Mouse (Mus musculus) R1 (cell line): ENCODE results near the gene Ank3.
A peak's percentile ranks its signal among the peaks of the same experiment; 100 is the strongest.

ENCODE experiments used
- DNase-seq: peaks from one replicate; pipeline ENCODE4 v3.0.0-alpha.2; 2018; ENCODE audit warnings: low read depth, low spot score

Gene Ank3

GRCm38 (mm10) chr10:69471841-69472240, 73.3 kb downstream of the Ank3 start:
- DNase-seq = no peak

DNA sequence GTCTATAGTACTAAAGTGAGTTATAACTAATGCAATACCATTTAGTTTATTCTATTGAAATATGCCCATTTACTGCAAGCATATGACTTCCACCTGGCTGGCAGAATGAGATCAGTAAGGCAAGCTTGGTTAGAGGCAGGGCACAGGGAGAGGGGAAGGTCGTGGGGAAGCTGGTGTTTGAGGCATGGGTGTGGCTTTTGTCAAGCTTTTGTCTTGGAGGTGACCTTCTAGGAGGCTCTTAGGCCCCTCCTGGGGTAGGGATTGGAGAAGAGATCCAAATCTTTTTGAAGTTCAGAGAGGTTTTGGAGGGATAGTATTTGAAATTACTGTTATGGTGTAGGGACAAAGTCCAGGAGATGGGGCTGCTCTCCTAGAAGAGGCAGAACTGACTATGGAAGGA, 78.3 kb downstream of the Ank3 start:
- peak; percentile 33 for DNase-seq

DNA sequence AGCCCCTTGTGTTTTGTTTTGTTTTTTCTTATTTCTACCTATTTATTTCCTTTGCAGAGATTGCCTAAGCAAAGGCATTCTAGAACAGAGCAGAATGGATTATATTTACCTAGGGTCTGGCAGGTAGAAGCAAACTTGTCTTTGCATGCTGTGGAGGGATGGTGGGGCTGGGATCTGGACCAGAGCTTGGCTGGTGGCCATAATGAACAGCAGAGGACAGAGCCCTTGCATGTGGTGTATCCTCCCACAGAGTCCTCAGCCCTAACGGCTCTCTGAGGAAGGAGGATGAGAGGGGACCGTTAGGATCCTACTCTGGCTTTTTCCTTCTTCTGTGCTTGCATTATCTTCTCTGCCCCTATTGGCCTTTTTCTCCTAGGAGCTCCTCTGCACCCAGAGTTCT, 79.1 kb downstream of the Ank3 start:
- no peak for DNase-seq

DNA sequence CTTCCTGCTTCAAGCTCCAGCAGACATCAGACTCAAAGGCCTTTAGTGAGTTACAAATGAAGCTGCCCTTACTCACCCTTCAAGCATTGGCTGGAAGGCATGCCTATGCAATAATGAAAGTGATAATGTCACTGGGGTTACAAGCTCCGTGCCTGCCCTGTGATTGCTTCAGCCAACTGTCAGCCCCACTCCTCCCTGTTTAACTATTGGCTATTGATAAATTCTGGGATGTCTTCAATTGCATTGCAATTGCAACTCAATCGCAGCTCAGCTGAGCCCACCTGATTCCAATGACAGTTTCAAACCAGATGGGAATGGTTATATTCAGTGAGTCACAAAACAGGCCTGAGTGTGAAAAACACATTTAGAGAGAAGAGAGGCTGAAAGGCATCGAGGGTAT, 80.3 kb downstream of the Ank3 start:
- no peak for DNase-seq

GRCm38 (mm10) chr10:69485191-69485786, 86.7 kb downstream of the Ank3 start:
- DNase-seq = no peak

DNA sequence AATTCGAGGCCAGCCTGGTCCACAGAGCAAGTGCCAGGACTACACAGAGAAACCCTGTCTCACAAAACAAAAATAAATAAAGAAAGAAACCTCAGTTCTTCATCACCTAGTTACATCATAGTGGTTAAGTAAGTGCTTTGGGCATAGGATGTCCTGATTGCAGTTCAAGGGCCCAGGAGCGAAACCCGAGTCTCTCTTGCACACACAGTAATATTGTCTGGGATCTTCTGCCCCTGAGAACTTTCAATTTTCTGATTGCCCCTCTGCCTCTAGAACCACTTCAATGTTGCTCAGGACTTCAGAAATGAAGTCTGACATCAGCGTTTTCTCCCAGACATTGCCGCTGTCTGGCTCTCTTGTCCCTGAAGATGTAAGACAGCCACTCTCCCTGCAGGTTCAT, 91.6 kb downstream of the Ank3 start:
- no peak for DNase-seq

- DNase-seq = no peak
These were observed 93.4 kb downstream of the Ank3 start for GRCm38 (mm10) chr10:69491975-69492374.

- DNase-seq = no peak
These were observed 98.8 kb downstream of the Ank3 start for GRCm38 (mm10) chr10:69497382-69497781.

DNA sequence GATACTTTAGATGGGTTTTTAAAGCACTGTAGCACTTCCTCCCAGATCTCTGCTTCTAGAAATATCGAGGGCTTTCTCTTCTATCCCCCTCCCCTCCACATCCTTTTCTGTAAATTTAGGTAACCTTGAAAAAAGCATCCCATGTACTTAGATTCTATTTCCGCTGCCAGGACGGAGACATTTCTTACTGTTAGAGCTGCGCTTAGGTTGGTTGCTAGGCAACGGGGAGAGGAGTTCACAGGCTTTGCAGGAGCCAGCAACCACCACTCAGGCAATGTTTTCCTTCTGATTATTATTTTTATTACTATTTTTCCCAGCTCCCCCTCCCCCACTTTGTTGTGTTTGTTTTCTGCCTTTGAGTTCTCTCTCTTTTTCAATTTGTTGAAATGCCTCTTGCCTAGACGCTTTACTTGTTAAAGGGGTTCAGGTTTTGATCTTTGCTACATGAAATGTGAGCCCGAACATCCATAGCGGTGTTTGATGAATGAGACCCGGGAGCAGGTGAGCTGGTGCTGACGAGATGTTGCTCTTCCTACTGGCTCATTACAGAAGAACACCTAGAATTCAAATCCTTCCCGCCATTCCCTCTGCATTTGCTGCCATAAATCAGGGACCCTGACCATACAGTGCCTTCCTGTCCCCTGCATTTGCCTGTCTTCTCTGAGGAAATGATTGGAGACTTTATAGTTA, 101.7 kb downstream of the Ank3 start:
- peak; percentile 68 for DNase-seq

DNA sequence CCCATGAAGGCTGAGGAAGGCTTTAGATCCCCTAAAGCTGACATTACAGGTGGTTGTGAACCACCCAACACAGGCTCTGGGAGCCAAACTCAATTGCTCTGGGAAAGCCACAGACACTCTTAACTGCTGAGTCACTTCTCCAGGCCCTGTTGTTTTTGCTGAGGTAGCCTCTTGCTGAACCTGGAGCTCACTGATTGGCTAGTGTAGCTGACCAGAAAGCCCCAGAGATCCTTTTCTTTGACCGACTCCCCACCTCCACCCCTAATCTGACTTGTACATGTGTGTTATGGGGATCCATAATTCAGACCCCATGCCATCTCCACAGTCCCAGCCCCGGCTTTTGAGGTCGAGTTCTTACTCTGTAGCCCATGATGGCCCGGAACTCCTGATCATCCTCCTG, 105.2 kb downstream of the Ank3 start:
- no peak for DNase-seq

GRCm38 (mm10) chr10:69507719-69508118, 109.1 kb downstream of the Ank3 start:
- no peak for DNase-seq

GRCm38 (mm10) chr10:69510392-69510791, 111.8 kb downstream of the Ank3 start:
- no peak for DNase-seq

DNA sequence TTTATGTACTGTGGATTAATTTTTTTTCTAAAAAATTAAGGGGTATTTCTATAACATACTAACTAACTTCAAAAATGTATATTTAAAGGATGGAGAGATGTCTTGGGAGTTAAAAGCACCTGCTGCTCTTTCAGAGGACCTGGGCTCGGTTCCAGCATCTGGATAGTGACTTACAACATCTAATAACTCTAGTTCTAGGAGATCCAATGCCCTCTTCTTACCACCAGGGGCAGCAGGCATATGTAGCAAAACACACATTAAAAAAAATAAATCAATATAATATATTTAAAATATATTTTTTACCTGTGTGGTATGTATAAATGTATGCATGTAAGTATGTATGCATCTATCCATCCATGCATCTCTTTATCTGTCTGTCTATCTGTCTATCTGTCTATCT, 112.7 kb downstream of the Ank3 start:
- no peak for DNase-seq

DNA sequence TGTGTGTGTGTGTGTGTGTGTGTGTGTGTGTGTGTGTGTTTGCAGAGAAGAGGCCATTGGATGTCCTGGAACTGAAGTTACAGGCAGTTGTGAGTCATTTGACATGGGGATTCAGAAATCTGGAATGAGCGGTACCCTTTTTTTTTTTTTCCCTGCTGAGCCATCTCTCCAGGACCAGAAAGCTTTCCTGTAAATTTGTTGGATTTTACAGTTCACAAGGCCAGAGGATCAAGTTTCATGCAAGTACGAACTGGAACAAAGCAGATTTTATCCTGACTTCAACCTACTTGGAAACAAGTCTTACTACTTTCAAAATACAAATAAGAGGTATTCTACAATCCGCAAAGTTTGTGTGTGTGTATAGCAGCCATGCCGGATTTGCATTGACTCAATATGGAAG, 123.4 kb downstream of the Ank3 start:
- DNase-seq = no peak

GRCm38 (mm10) chr10:69523202-69523601, 124.6 kb downstream of the Ank3 start:
- peak; percentile 70 for DNase-seq

DNA sequence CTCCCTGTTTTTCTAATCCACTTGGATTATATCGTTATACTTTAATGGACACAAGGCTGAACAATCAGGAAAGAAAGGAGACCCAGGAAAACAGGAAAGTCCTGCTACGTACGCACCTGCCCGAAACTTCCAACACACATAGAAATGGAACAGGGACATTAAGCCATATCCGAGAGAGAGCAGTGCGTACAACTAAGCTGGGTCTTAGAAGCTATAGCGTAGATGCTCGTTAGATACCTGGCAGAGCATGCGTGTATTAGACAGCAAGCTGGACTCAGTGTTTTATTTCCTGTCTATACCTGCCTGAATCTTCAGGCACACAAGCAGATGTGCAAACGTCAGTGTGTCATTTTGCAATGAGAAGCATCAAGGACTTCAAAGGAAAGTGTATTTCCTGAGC, 128.7 kb downstream of the Ank3 start:
- no peak for DNase-seq

DNA sequence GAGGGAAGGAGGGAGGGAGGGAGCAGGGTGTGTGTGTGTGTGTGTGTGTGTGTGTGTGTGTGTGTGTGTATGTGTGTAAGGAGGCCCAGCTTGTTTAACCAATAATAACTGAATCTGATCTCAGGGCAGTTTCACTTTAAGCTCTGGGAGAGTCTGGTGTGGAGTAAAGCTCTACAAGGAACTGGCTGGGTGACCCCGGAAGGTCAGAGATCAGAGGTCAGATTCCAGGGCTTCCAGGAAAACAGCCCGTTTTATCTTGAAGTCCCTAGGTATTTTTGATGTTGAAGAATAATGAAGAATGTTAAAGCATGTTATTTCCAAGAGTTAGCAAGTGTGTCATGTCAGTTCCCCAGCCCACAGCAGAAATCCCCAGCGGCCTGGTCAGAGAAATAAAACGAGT, 130.2 kb downstream of the Ank3 start:
- DNase-seq = no peak

GRCm38 (mm10) chr10:69530326-69530725, 131.8 kb downstream of the Ank3 start:
- DNase-seq = no peak

- DNase-seq = peak; percentile 67
These were observed 133.0 kb downstream of the Ank3 start for GRCm38 (mm10) chr10:69531569-69531968.

DNA sequence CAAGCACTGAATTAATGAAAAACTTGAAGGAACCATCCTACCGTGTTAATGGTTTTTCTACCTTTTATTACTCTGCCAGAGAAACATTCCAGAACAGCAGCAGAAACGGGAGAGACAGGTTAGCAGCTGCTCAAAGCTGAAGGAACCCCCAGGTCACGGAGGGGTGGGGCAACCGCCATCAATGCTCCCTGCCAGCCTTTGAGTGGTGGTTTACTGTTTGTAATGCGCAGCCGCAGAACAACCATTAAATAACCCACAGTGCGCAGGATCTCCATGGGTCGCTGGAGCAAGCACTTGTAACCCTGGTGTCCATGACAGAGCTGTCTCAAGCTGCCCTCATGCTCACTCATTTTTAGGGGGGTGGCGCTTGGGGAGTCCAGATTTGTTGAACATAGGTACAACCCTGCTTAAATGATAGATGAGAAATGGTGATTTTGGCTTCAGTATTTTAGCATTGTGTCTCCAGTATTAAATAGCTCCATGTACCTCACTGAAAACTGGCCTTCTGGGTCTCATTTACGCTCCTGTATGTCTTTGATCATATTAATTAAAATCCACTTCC, 133.7 kb downstream of the Ank3 start:
- DNase-seq = peak; percentile 71

- no peak for DNase-seq
These were observed 135.2 kb downstream of the Ank3 start for GRCm38 (mm10) chr10:69533505-69534388.

DNA sequence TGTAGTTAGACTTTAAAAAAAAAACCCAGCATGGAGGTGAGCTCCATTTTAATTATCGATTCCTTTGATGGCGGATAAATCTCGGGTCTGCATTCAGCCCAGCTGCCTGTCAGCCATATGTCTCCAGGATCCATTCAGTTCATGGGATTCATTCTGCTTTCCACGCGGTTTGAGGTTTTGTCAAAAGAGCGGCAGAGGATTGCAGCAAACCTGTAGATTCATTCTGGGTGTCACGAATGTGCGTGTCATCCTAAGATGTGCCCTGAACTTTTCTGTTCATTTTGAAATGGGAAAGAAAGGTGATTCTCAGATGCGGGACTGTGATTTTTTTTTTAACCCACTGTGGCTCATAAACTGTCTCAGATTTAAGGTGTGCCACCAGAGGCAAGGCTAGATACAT, 136.1 kb downstream of the Ank3 start:
- DNase-seq = no peak
